Mouse (Mus musculus): ENCODE measurements around the gene Tnfrsf14. TPM values are rescaled to one million over a fixed set of nuclear protein-coding genes. Genes with fewer than 3 reads are reported as not detected.

The Tnfrsf14 gene
- total RNA-seq, 1 experiment from 2014 or later: 71.6 TPM

GRCm38 (mm10) chr4:154887593-154888250 lies 40.6 kb downstream of the Tnfrsf14 start:
- ATAC-seq (replicated peaks; ENCODE audit: low read depth, poor library complexity, severe bottlenecking): no peak

GRCm38 (mm10) chr4:154886876-154887592 lies 41.3 kb downstream of the Tnfrsf14 start:
- no peak for ATAC-seq (replicated peaks; ENCODE audit: low read depth, poor library complexity, severe bottlenecking)

GRCm38 (mm10) chr4:154885416-154885815 lies 42.9 kb downstream of the Tnfrsf14 start:
- no peak for ATAC-seq (replicated peaks; ENCODE audit: low read depth, poor library complexity, severe bottlenecking)

- no peak for ATAC-seq (replicated peaks; ENCODE audit: low read depth, poor library complexity, severe bottlenecking)
These were observed 46.2 kb downstream of the Tnfrsf14 start for GRCm38 (mm10) chr4:154882014-154882659.

- ATAC-seq (replicated peaks; ENCODE audit: low read depth, poor library complexity, severe bottlenecking): peak; percentile 71
These were observed 47.6 kb downstream of the Tnfrsf14 start for GRCm38 (mm10) chr4:154880730-154881129.

- ATAC-seq (replicated peaks; ENCODE audit: low read depth, poor library complexity, severe bottlenecking): peak; percentile 95
These were observed 50.4 kb downstream of the Tnfrsf14 start for GRCm38 (mm10) chr4:154877864-154878548.

- ATAC-seq (replicated peaks; ENCODE audit: low read depth, poor library complexity, severe bottlenecking): no peak
These were observed 55.2 kb downstream of the Tnfrsf14 start for GRCm38 (mm10) chr4:154873186-154873585.

Other genes with a start within 250 kb of the Tnfrsf14 start
- not detected in 2 replicates for gene Ttc34, start 91.1 kb downstream of the Tnfrsf14 start, total RNA-seq (2017)
- not detected in 2 replicates for gene Mmel1, start 59.0 kb downstream of the Tnfrsf14 start, total RNA-seq (2017)
- 0.87 TPM in 1 of 2 replicates, not detected in the other for gene Fam213b, start 29.4 kb downstream of the Tnfrsf14 start, total RNA-seq (2017)
- not detected in 2 replicates for gene Hes5, start 32.4 kb upstream of the Tnfrsf14 start, total RNA-seq (2017)
- gene Pank4, start 35.6 kb upstream of the Tnfrsf14 start, total RNA-seq (2017): 15.0 and 35.5 TPM in 2 replicates
- not detected in 2 replicates for gene Plch2, start 128.2 kb upstream of the Tnfrsf14 start, total RNA-seq (2017)
- gene Pex10, start 138.5 kb upstream of the Tnfrsf14 start, total RNA-seq (2017): 11.9 and 12.3 TPM in 2 replicates
- 124 and 128 TPM in 2 replicates for gene Rer1, start 157.8 kb upstream of the Tnfrsf14 start, total RNA-seq (2017)
- gene Morn1, start 158.0 kb upstream of the Tnfrsf14 start, total RNA-seq (2017): 2.6 and 10.3 TPM in 2 replicates

Measured in common myeloid progenitor, adult 5-6 weeks (primary cell).